Mouse (Mus musculus): ENCODE measurements around the gene Supt5. TPM values are rescaled to one million over a fixed set of nuclear protein-coding genes. Genes with fewer than 3 reads are reported as not detected.
A peak's percentile ranks its signal among the peaks of the same experiment; 100 is the strongest.

The Supt5 gene
- total and polyA plus RNA-seq, 3 experiments, result 66.0 to 448 (median 156) TPM

- no peaks in the 10 kb centered on the region for H3K9me3 ChIP-seq (replicated peaks; ENCODE audit: insufficient read depth, low read length)
- H3K27ac ChIP-seq (ENCODE audit: control insufficient read depth, low read depth, low read length), result no peak overlapping the region
- DNase-seq (ENCODE audit: low read depth, low spot score), result peak; percentile 39
- no peaks in the 10 kb centered on the region for H3K27me3 ChIP-seq (ENCODE audit: control insufficient read depth in 1 of 2, insufficient read depth in 2 of 2, low read length in 2 of 2)
- no peak overlapping the region for H3K9ac ChIP-seq (ENCODE audit: control insufficient read depth, low read depth, low read length, poor library complexity, severe bottlenecking)
- TF ChIP-seq SIN3A (IDR thresholded peaks at IDR 0.05; ENCODE audit: low read length) (no peak), JUND (IDR thresholded peaks at IDR 0.05; ENCODE audit: low read depth, low read length) (no peak), TBP (IDR thresholded peaks at IDR 0.05; ENCODE audit: low read depth, low read length) (no peak), USF2 (IDR thresholded peaks at IDR 0.05; ENCODE audit: borderline replicate concordance in 1 of 2, insufficient read depth in 1 of 2, low read depth in 1 of 2, low read length in 2 of 2) (no peak), E2F4 (IDR thresholded peaks at IDR 0.05; ENCODE audit: borderline replicate concordance, low read depth, low read length) (no peak), HCFC1 (IDR thresholded peaks at IDR 0.05; ENCODE audit: low read depth, low read length) (no peak), TAL1 (IDR thresholded peaks at IDR 0.05; ENCODE audit: low read length) (no peak), EP300 (IDR thresholded peaks at IDR 0.05; ENCODE audit: low read depth in 1 of 2, low read length in 2 of 2) (no peak), MYB (IDR thresholded peaks at IDR 0.05; ENCODE audit: low read depth, low read length) (no peak), POLR2A (IDR thresholded peaks at IDR 0.05; ENCODE audit: control insufficient read depth in 1 of 2, insufficient read depth in 1 of 2, low read depth in 1 of 2, low read length in 2 of 2, poor library complexity in 1 of 2) (no peak), POLR2AphosphoS2 (IDR thresholded peaks at IDR 0.05; ENCODE audit: low read length) (no peak), RAD21 (IDR thresholded peaks at IDR 0.05; ENCODE audit: low read depth, low read length) (no peak), ZNF384 (IDR thresholded peaks at IDR 0.05; ENCODE audit: low read depth, low read length) (no peak), MYC (IDR thresholded peaks at IDR 0.05; ENCODE audit: low read depth, low read length) (no peak), CTCF (IDR thresholded peaks at IDR 0.05 in 2 of 3, conservative IDR thresholded peaks at IDR 0.05 in 1 of 3; ENCODE audit: control insufficient read depth in 1 of 3, insufficient read depth in 1 of 3, low read depth in 2 of 3, low read length in 3 of 3, poor library complexity in 1 of 3, severe bottlenecking in 1 of 3) (no peak), ZMIZ1 (IDR thresholded peaks at IDR 0.05; ENCODE audit: low read depth, low read length) (no peak), NRF1 (IDR thresholded peaks at IDR 0.05; ENCODE audit: insufficient read depth, low read depth, low read length, poor library complexity, severe bottlenecking) (no peak)
- peaks cover 2 to 18% of the 10 kb centered on the region in 2 experiments; a peak in 3 of 4 replicates for H3K4me1 ChIP-seq (ENCODE audit: control insufficient read depth in 1 of 2, insufficient read depth in 2 of 2, low read length in 2 of 2)
- peaks cover 11 to 22% of the 10 kb centered on the region in 2 experiments for H3K36me3 ChIP-seq (ENCODE audit: control insufficient read depth in 1 of 2, insufficient read depth in 2 of 2, low read length in 2 of 2)
- H3K79me2 ChIP-seq (ENCODE audit: control insufficient read depth, insufficient read depth, low read length, poor library complexity), result peaks cover 20% of the 10 kb centered on the region
- H3K4me3 ChIP-seq (ENCODE audit: control insufficient read depth in 1 of 2, insufficient read depth in 1 of 2, low read depth in 2 of 2, low read length in 2 of 2), result no peak overlapping the region
These were observed 16.1 kb upstream of the Supt5 start for GRCm38 (mm10) chr7:28354596-28354995.

GRCm38 (mm10) chr7:28354113-28354581, 15.6 kb upstream of the Supt5 start:
- Histone ChIP-seq H3K79me2 (ENCODE audit: control insufficient read depth, insufficient read depth, low read length, poor library complexity) (peaks cover 20% of the 10 kb centered on the region), H3K9ac (ENCODE audit: control insufficient read depth, low read depth, low read length, poor library complexity, severe bottlenecking) (no peak overlapping the region), H3K36me3 (ENCODE audit: control insufficient read depth in 1 of 2, insufficient read depth in 2 of 2, low read length in 2 of 2) (peaks cover 11 to 24% of the 10 kb centered on the region in 2 experiments), H3K9me3 (replicated peaks; ENCODE audit: insufficient read depth, low read length) (no peaks in the 10 kb centered on the region), H3K27ac (ENCODE audit: control insufficient read depth, low read depth, low read length) (no peak overlapping the region; the same call in 1 of the 2 replicates), H3K27me3 (ENCODE audit: control insufficient read depth in 1 of 2, insufficient read depth in 2 of 2, low read length in 2 of 2) (no peaks in the 10 kb centered on the region), H3K4me3 (ENCODE audit: control insufficient read depth in 1 of 2, insufficient read depth in 1 of 2, low read depth in 2 of 2, low read length in 2 of 2) (no peak overlapping the region), H3K4me1 (ENCODE audit: control insufficient read depth in 1 of 2, insufficient read depth in 2 of 2, low read length in 2 of 2) (peaks cover 2 to 21% of the 10 kb centered on the region in 2 experiments; a peak in 3 of 4 replicates)
- peak; percentile 39; the same call in 1 of the 2 replicates for TF ChIP-seq NELFE (IDR thresholded peaks at IDR 0.05; ENCODE audit: low read depth, low read length)
- TF ChIP-seq SIN3A (IDR thresholded peaks at IDR 0.05; ENCODE audit: low read length), result peak; percentile 46; the same call in 1 of the 2 replicates
- TF ChIP-seq MYB (IDR thresholded peaks at IDR 0.05; ENCODE audit: low read depth, low read length), result no peak
- TF ChIP-seq POLR2A (IDR thresholded peaks at IDR 0.05; ENCODE audit: control insufficient read depth in 1 of 2, insufficient read depth in 1 of 2, low read depth in 1 of 2, low read length in 2 of 2, poor library complexity in 1 of 2), result peak in 1 of 2 experiments; percentile 72; a peak in 2 of 4 replicates
- TF ChIP-seq ZMIZ1 (IDR thresholded peaks at IDR 0.05; ENCODE audit: low read depth, low read length), result 0 out of 2 replicates have a peak, but pooled peaks have one; percentile 51
- peak; percentile 77; the same call in 1 of the 2 replicates for TF ChIP-seq POLR2AphosphoS2 (IDR thresholded peaks at IDR 0.05; ENCODE audit: low read length)
- TF ChIP-seq SMC3 (IDR thresholded peaks at IDR 0.05; ENCODE audit: low read depth, low read length), result no peak
- peak; percentile 62 for DNase-seq (ENCODE audit: low read depth, low spot score)

Data from MEL (cell line).